8 mouse cellular contexts compared by ENCODE assay signal in the genomic region with DNA sequence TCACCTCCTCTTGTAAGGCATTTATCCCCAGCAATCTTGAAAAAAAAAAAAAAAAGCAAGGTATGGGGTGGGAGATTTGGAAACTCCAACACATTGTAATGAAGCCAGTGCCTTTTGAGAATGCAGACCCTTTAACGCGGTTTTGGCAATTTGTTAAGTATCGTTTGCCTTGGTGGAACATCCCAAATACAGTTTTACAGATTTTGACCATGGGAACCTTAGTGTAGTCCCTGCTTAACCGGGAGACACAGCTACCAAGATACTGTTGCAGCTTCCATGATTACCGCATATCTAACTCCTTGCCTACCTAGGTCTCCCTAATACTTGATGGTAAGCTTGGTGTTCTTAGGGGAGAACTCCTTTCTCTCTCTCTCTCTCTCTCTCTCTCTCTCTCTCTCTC. TPM values are rescaled to one million over a fixed set of nuclear protein-coding genes. Genes with fewer than 3 reads are reported as not detected.
A peak's percentile ranks its signal among the peaks of the same experiment; 100 is the strongest.
DNase-seq lines count a peak whose midpoint lies in the region; ATAC-seq lines count a peak whose summit lies in the region.

No protein-coding gene starts in this region.

- H3K4me3 ChIP-seq in erythroblast, embryonic 14.5 days (replicated peaks): peak overlapping the region; percentile 87
- peak overlapping the region; percentile 93 for H3K4me3 ChIP-seq in forebrain, embryonic 11.5 days (ENCODE audit: low read depth, low read length)
- peak overlapping the region; percentile 98 for H3K4me3 ChIP-seq in limb, embryonic 15.5 days

- peak overlapping the region; percentile 78 for H3K4me2 ChIP-seq in forebrain, embryonic 11.5 days (ENCODE audit: low read depth, low read length, severe bottlenecking)
- peak overlapping the region; percentile 61 for H3K4me2 ChIP-seq in limb, embryonic 15.5 days

- H3K9ac ChIP-seq in forebrain, embryonic 11.5 days (ENCODE audit: low read length): peak overlapping the region; percentile 95
- H3K9ac ChIP-seq in limb, embryonic 15.5 days: peak overlapping the region; percentile 99

- 23% methylated on average over 5 of the region's 5 CpGs for WGBS in forebrain, embryonic 11.5 days
- 20% methylated on average over 5 of the region's 5 CpGs for WGBS in limb, embryonic 15.5 days

- no peaks in the 10 kb centered on the region for H3K9me3 ChIP-seq in erythroblast, embryonic 14.5 days (ENCODE audit: control insufficient read depth, low read length)
- H3K9me3 ChIP-seq in forebrain, embryonic 11.5 days (ENCODE audit: control insufficient read depth, low read length): no peaks in the 10 kb centered on the region
- H3K9me3 ChIP-seq in limb, embryonic 15.5 days: no peaks in the 10 kb centered on the region

- peak; percentile 16 for DNase-seq in 3T3-L1 (ENCODE audit: low read depth, low spot score)
- DNase-seq in forebrain, embryonic 11.5 days (ENCODE audit: low spot score): no peak
- DNase-seq in adrenal gland, adult 8-10 months: no peak
- no peak for DNase-seq in cerebellum, postnatal 36 days
- no peak for DNase-seq in frontal cortex, postnatal 10 days (ENCODE audit: low spot score in 2 of 2)

- no peak for ATAC-seq in erythroblast, adult 5-6 weeks (replicated peaks; ENCODE audit: low FRiP score, poor library complexity, severe bottlenecking)
- ATAC-seq in forebrain, embryonic 11.5 days (replicated peaks; ENCODE audit: low FRiP score): no peak
- ATAC-seq in limb, embryonic 15.5 days (ENCODE audit: insufficient number of reproducible peaks, low FRiP score, low TSS enrichment, low read depth): no peak

- H3K27ac ChIP-seq in forebrain, embryonic 11.5 days (ENCODE audit: low read depth, low read length): no peak overlapping the region
- no peak overlapping the region for H3K27ac ChIP-seq in limb, embryonic 15.5 days

- H3K36me3 ChIP-seq in erythroblast, embryonic 14.5 days (ENCODE audit: control insufficient read depth): peaks cover 43% of the 10 kb centered on the region
- H3K36me3 ChIP-seq in forebrain, embryonic 11.5 days (ENCODE audit: control insufficient read depth, insufficient read depth, low read length): no peaks in the 10 kb centered on the region
- peaks cover 28% of the 10 kb centered on the region for H3K36me3 ChIP-seq in limb, embryonic 15.5 days

- peaks cover 66% of the 10 kb centered on the region for H3K4me1 ChIP-seq in erythroblast, embryonic 14.5 days (ENCODE audit: control insufficient read depth)
- peaks cover 3% of the 10 kb centered on the region; the same call in 1 of the 2 replicates for H3K4me1 ChIP-seq in forebrain, embryonic 11.5 days (replicated peaks; ENCODE audit: control insufficient read depth, insufficient read depth, low read length)
- H3K4me1 ChIP-seq in limb, embryonic 15.5 days: peaks cover 6% of the 10 kb centered on the region; the same call in 1 of the 2 replicates

- no peaks in the 10 kb centered on the region for H3K27me3 ChIP-seq in erythroblast, embryonic 14.5 days (ENCODE audit: control insufficient read depth)
- no peaks in the 10 kb centered on the region for H3K27me3 ChIP-seq in forebrain, embryonic 11.5 days (ENCODE audit: control insufficient read depth, insufficient read depth, low read length)
- no peaks in the 10 kb centered on the region for H3K27me3 ChIP-seq in limb, embryonic 15.5 days

RNA-seq across cellular contexts. Expression of a gene that starts 0.7 kb away (rescaled TPM):
- 0.63 and 1.1 TPM in 2 replicates for polyA plus RNA-seq in erythroblast, embryonic 14.5 days (2012)
- total RNA-seq in erythroblast, adult 5-6 weeks (2015; ENCODE audit: low replicate concordance): 226 and 242 TPM in 2 replicates
- total RNA-seq in erythroblast, adult 5-6 weeks (2017; ENCODE audit: low replicate concordance): 369 and 410 TPM in 2 replicates
- 34.1 and 36.3 TPM in 2 replicates for polyA plus RNA-seq in forebrain, embryonic 11.5 days (2014; fragmentation: Nextera tagmentation; extraction: Ambion mirVana)
- polyA plus RNA-seq in limb, embryonic 15.5 days (2015; fragmentation: Nextera tagmentation; extraction: Ambion mirVana): 22.1 and 25.9 TPM in 2 replicates
- total RNA-seq in adrenal gland, adult 8-10 months (2022): 10 to 100 TPM; 24.2 to 32.8 (median 26.4) TPM

RNA-seq across cellular contexts. Expression of a gene that starts 38.4 kb away (rescaled TPM):
- 0.37 and 0.42 TPM in 2 replicates for polyA plus RNA-seq in erythroblast, embryonic 14.5 days (2012)
- 5.6 and 9.2 TPM in 2 replicates for total RNA-seq in erythroblast, adult 5-6 weeks (2015; ENCODE audit: low replicate concordance)
- total RNA-seq in erythroblast, adult 5-6 weeks (2017; ENCODE audit: low replicate concordance): 7.2 and 8.2 TPM in 2 replicates
- 42.7 and 45.3 TPM in 2 replicates for polyA plus RNA-seq in forebrain, embryonic 11.5 days (2014; fragmentation: Nextera tagmentation; extraction: Ambion mirVana)
- 43.6 and 47.8 TPM in 2 replicates for polyA plus RNA-seq in limb, embryonic 15.5 days (2015; fragmentation: Nextera tagmentation; extraction: Ambion mirVana)
- 10 to 100 TPM; 25.4 to 34.9 (median 30.4) TPM for total RNA-seq in adrenal gland, adult 8-10 months (2022)

RNA-seq across cellular contexts. Expression of a gene that starts 40.9 kb away (rescaled TPM):
- 58.2 and 72.8 TPM in 2 replicates for polyA plus RNA-seq in erythroblast, embryonic 14.5 days (2012)
- total RNA-seq in erythroblast, adult 5-6 weeks (2015; ENCODE audit: low replicate concordance): 432 and 436 TPM in 2 replicates
- 440 and 446 TPM in 2 replicates for total RNA-seq in erythroblast, adult 5-6 weeks (2017; ENCODE audit: low replicate concordance)
- 77.0 and 77.8 TPM in 2 replicates for polyA plus RNA-seq in forebrain, embryonic 11.5 days (2014; fragmentation: Nextera tagmentation; extraction: Ambion mirVana)
- polyA plus RNA-seq in limb, embryonic 15.5 days (2015; fragmentation: Nextera tagmentation; extraction: Ambion mirVana): 102 and 109 TPM in 2 replicates
- total RNA-seq in adrenal gland, adult 8-10 months (2022): 100 to 1,000 TPM; 123 to 151 (median 129) TPM

RNA-seq across cellular contexts. Expression of a gene that starts 50.7 kb away (rescaled TPM):
- polyA plus RNA-seq in erythroblast, embryonic 14.5 days (2012): 3.2 and 3.7 TPM in 2 replicates
- total RNA-seq in erythroblast, adult 5-6 weeks (2015; ENCODE audit: low replicate concordance): 31.8 and 39.6 TPM in 2 replicates
- total RNA-seq in erythroblast, adult 5-6 weeks (2017; ENCODE audit: low replicate concordance): 26.8 and 53.9 TPM in 2 replicates
- polyA plus RNA-seq in forebrain, embryonic 11.5 days (2014; fragmentation: Nextera tagmentation; extraction: Ambion mirVana): 24.5 and 25.8 TPM in 2 replicates
- polyA plus RNA-seq in limb, embryonic 15.5 days (2015; fragmentation: Nextera tagmentation; extraction: Ambion mirVana): 38.8 and 44.2 TPM in 2 replicates
- 10 to 100 TPM; 34.8 to 55.8 (median 42.2) TPM for total RNA-seq in adrenal gland, adult 8-10 months (2022)

Comparison
In these comparisons a context has a peak if more than half of its experiments do, and no peak if none do; other contexts are left out.
1. RNA of a gene that starts 0.7 kb away (polyA plus RNA-seq): 34.1 to 36.3 TPM in forebrain, embryonic 11.5 days and 22.1 to 25.9 TPM in limb, embryonic 15.5 days; 0.63 to 1.1 TPM in erythroblast, embryonic 14.5 days; every median in the first group is over 10 times any median in the second.
2. RNA of a gene that starts 38.4 kb away (polyA plus RNA-seq): 43.6 to 47.8 TPM in limb, embryonic 15.5 days and 42.7 to 45.3 TPM in forebrain, embryonic 11.5 days; 0.37 to 0.42 TPM in erythroblast, embryonic 14.5 days; every median in the first group is over 10 times any median in the second.
3. Peak in every context shown above with its lines, with median percentiles within 50 percentile points of each other: H3K4me3 ChIP-seq.